Mouse (Mus musculus): Measurements from ENCODE around the gene Gm20503. TPM values are rescaled to one million over a fixed set of nuclear protein-coding genes. Genes with fewer than 3 reads are reported as not detected.

The Gm20503 gene
- polyA plus RNA-seq, 1 experiment from 2014 or later: 14.6 TPM

- Histone ChIP-seq H3K4me3 (ENCODE audit: low read length) (no peak overlapping the region), H3K4me1 (ENCODE audit: control insufficient read depth, insufficient read depth, low read length) (0 out of 2 replicates have a peak, but pooled peaks cover 2% of the 10 kb centered on the region), H3K27ac (ENCODE audit: low read depth, low read length) (no peak overlapping the region), H3K9ac (ENCODE audit: low read depth, low read length) (no peak overlapping the region), H3K4me2 (replicated peaks; ENCODE audit: low read depth, low read length) (no peak overlapping the region), H3K9me3 (ENCODE audit: control insufficient read depth, low read length) (no peaks in the 10 kb centered on the region), H3K27me3 (ENCODE audit: control insufficient read depth, insufficient read depth, low read length) (no peaks in the 10 kb centered on the region), H3K36me3 (ENCODE audit: control insufficient read depth, insufficient read depth, low read length) (peaks cover 14% of the 10 kb centered on the region; the same call in 1 of the 2 replicates)
- no peak for ATAC-seq (ENCODE audit: low FRiP score, low TSS enrichment)
- 78% methylated on average over 3 of the region's 3 CpGs for WGBS
These were observed 12.2 kb downstream of the Gm20503 start for GRCm38 (mm10) chr4:59015181-59015580.

GRCm38 (mm10) chr4:59016922-59017321, 13.9 kb downstream of the Gm20503 start:
- WGBS: 97% methylated on average over 2 of the region's 2 CpGs
- Histone ChIP-seq H3K4me2 (replicated peaks; ENCODE audit: low read depth, low read length) (no peak overlapping the region), H3K36me3 (ENCODE audit: control insufficient read depth, insufficient read depth, low read length) (peaks cover 17% of the 10 kb centered on the region; the same call in 1 of the 2 replicates), H3K4me1 (ENCODE audit: control insufficient read depth, insufficient read depth, low read length) (no peaks in the 10 kb centered on the region), H3K27ac (ENCODE audit: low read depth, low read length) (no peak overlapping the region), H3K9me3 (ENCODE audit: control insufficient read depth, low read length) (no peaks in the 10 kb centered on the region), H3K27me3 (ENCODE audit: control insufficient read depth, insufficient read depth, low read length) (no peaks in the 10 kb centered on the region), H3K9ac (ENCODE audit: low read depth, low read length) (no peak overlapping the region), H3K4me3 (ENCODE audit: low read length) (no peak overlapping the region)
- no peak for ATAC-seq (ENCODE audit: low FRiP score, low TSS enrichment)

DNA sequence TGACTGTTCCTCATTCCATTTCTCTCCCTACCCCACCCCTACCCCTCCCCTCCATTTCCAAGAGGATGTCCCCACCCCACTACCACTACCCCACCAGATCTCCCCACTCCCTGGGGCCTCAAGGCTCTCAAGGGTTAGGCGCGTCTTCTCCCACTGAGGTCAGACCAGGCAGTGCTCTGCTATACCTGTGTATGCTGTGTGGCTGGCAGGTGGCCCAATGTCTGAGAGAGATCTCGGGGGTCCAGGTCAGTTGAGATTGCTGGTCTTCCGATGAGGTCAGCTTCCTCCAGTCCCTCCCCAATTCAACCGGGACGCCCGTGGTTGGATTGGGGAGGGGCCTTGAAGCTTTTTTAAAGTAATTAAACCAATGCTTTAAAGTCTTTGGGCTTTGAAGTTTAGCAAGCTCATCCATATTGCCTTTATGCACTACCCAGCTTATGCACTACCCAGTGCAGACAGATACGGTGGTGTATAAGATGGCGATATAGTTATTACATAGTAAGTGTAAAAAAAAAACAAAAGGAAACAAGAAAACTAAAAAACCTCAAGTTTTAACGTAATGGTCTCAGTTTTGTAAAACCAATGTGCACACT, 31.4 kb downstream of the Gm20503 start:
- H3K27ac ChIP-seq (ENCODE audit: low read depth, low read length): no peak overlapping the region
- no peak for ATAC-seq (ENCODE audit: low FRiP score, low TSS enrichment)
- H3K4me3 ChIP-seq (ENCODE audit: low read length): peak overlapping the region; percentile 83
- no peaks in the 10 kb centered on the region for H3K9me3 ChIP-seq (ENCODE audit: control insufficient read depth, low read length)
- peak overlapping the region; percentile 73 for H3K4me2 ChIP-seq (replicated peaks; ENCODE audit: low read depth, low read length)
- peaks cover 5% of the 10 kb centered on the region for H3K4me1 ChIP-seq (ENCODE audit: control insufficient read depth, insufficient read depth, low read length)
- peak overlapping the region; percentile 89; the same call in 1 of the 2 replicates for H3K9ac ChIP-seq (ENCODE audit: low read depth, low read length)
- 78% methylated on average over 10 of the region's 10 CpGs for WGBS
- H3K27me3 ChIP-seq (ENCODE audit: control insufficient read depth, insufficient read depth, low read length): no peaks in the 10 kb centered on the region; the same call in 1 of the 2 replicates
- 0 out of 2 replicates have a peak, but pooled peaks cover under 1% of the 10 kb centered on the region for H3K36me3 ChIP-seq (ENCODE audit: control insufficient read depth, insufficient read depth, low read length)

DNA sequence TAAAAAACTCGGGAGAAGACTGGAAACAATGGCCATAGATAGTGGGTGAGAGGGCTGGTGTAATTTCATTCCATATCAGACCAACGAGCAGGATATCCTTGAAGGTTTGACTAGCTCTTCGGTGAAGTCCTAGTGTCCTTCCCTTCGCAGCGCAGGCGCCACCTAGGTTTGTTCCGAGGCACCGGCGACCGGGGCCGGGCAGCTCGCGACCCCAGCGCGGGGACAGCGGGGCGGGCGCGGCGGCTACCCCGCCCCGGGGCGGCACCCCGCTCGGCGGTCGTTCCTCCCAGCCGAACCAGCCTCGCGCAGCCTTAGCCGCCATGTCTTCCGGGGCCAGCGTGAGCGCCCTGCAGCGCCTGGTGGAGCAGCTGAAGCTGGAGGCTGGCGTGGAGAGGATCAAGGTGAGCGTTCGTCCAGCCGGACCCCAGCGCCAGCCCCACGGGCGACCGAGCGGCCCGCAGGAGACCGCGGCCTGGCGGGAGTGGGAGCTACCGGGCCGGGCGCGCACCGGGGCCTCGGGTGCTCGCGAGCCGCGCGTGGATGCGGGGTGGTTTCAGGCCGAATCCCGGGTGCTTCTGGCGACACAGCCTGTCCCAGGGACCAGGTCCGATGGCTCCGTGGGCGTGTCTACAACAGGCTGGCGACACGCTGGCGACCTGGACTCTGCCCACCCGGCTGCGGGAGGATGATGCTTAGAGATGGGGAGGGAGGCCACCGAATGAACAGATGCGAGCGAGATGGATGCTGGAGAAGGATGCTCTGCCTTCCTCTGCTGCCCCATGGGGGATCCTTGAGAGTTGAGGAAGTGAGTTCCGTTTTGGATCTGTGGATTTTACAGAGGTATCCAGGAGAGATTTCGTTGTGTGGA, 32.1 kb downstream of the Gm20503 start, which contains the start of gene Gng10:
TSS of gene Gng10 (plus strand) at position 171 of the 868 bp plus-strand sequence.
- peak within 1 kb of the TSS; percentile 55; the same call in 1 of the 2 replicates for H3K27ac ChIP-seq (ENCODE audit: low read depth, low read length)
- peak; percentile 90 for ATAC-seq (ENCODE audit: low FRiP score, low TSS enrichment)

DNA sequence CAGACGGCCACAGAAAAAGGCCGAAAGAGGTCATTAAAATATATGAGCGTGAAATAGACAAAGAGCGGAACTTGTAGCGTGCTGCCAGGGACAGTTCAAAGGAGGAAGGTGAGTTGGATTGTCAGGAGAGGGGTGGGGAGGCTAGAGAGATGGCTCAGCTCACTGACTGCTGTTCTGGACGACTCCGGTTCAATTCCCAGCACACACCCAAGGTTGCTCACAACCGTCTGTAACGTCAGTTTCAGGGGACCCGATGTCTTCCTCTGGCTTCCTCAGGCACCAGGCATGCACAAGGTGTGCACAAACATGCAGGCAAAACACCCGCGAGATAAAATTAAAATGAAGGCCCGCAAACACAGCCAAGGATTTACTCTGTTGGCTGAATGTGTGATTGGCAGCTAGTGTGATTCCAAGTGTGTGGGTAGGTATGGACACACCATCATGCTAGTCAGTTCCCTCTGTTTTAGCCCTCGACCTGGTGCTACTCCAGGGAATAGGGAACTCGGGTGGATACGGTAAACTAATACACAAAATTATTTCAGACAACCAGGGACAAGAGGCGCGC, 32.9 kb downstream of the Gm20503 start:
- H3K9me3 ChIP-seq (ENCODE audit: control insufficient read depth, low read length): no peaks in the 10 kb centered on the region
- peak overlapping the region; percentile 89 for H3K9ac ChIP-seq (ENCODE audit: low read depth, low read length)
- peak; percentile 29; the same call in 1 of the 2 replicates for ATAC-seq (ENCODE audit: low FRiP score, low TSS enrichment)
- peak overlapping the region; percentile 73 for H3K4me2 ChIP-seq (replicated peaks; ENCODE audit: low read depth, low read length)
- peaks cover 4% of the 10 kb centered on the region; the same call in 1 of the 2 replicates for H3K36me3 ChIP-seq (ENCODE audit: control insufficient read depth, insufficient read depth, low read length)
- WGBS: 59% methylated on average over 18 of the region's 18 CpGs
- peaks cover 5% of the 10 kb centered on the region for H3K4me1 ChIP-seq (ENCODE audit: control insufficient read depth, insufficient read depth, low read length)
- peak overlapping the region; percentile 83 for H3K4me3 ChIP-seq (ENCODE audit: low read length)
- H3K27ac ChIP-seq (ENCODE audit: low read depth, low read length): no peak overlapping the region
- no peaks in the 10 kb centered on the region; the same call in 1 of the 2 replicates for H3K27me3 ChIP-seq (ENCODE audit: control insufficient read depth, insufficient read depth, low read length)

More for the DNA sequence above, 32.1 kb downstream of the Gm20503 start, which contains the start of gene Gng10:
- 8% methylated on average over 73 of the region's 76 CpGs for whole genome bisulfite sequencing
- no peaks in the 10 kb centered on the region; the same call in 1 of the 2 replicates for H3K27me3 ChIP-seq (ENCODE audit: control insufficient read depth, insufficient read depth, low read length)
- peaks cover 5% of the 10 kb centered on the region for H3K4me1 ChIP-seq (ENCODE audit: control insufficient read depth, insufficient read depth, low read length)
- peak within 1 kb of the TSS; percentile 89 for H3K9ac ChIP-seq (ENCODE audit: low read depth, low read length)
- H3K36me3 ChIP-seq (ENCODE audit: control insufficient read depth, insufficient read depth, low read length): peaks cover 4% of the 10 kb centered on the region; the same call in 1 of the 2 replicates
- H3K4me3 ChIP-seq (ENCODE audit: low read length): peak within 1 kb of the TSS; percentile 83
- H3K4me2 ChIP-seq (replicated peaks; ENCODE audit: low read depth, low read length): peak within 1 kb of the TSS; percentile 73
- H3K9me3 ChIP-seq (ENCODE audit: control insufficient read depth, low read length): no peaks in the 10 kb centered on the region

GRCm38 (mm10) chr4:59036490-59037127, 33.6 kb downstream of the Gm20503 start:
- H3K4me2 ChIP-seq (replicated peaks; ENCODE audit: low read depth, low read length): 0 out of 2 replicates have a peak overlapping the region, but pooled peaks have one; percentile 2
- peaks cover 4% of the 10 kb centered on the region; the same call in 1 of the 2 replicates for H3K36me3 ChIP-seq (ENCODE audit: control insufficient read depth, insufficient read depth, low read length)
- ATAC-seq (ENCODE audit: low FRiP score, low TSS enrichment): 0 out of 2 replicates have a peak, but pooled peaks have one; percentile 24
- H3K4me1 ChIP-seq (ENCODE audit: control insufficient read depth, insufficient read depth, low read length): peaks cover 5% of the 10 kb centered on the region
- no peak overlapping the region for H3K27ac ChIP-seq (ENCODE audit: low read depth, low read length)
- no peak overlapping the region for H3K4me3 ChIP-seq (ENCODE audit: low read length)
- no peaks in the 10 kb centered on the region for H3K9me3 ChIP-seq (ENCODE audit: control insufficient read depth, low read length)
- 52% methylated on average over 13 of the region's 13 CpGs for WGBS
- no peaks in the 10 kb centered on the region; the same call in 1 of the 2 replicates for H3K27me3 ChIP-seq (ENCODE audit: control insufficient read depth, insufficient read depth, low read length)
- no peak overlapping the region for H3K9ac ChIP-seq (ENCODE audit: low read depth, low read length)

- 73% methylated on average over 3 of the region's 3 CpGs for WGBS
- ATAC-seq (ENCODE audit: low FRiP score, low TSS enrichment): no peak
- Histone ChIP-seq H3K9me3 (ENCODE audit: control insufficient read depth, low read length) (no peaks in the 10 kb centered on the region), H3K9ac (ENCODE audit: low read depth, low read length) (no peak overlapping the region), H3K27ac (ENCODE audit: low read depth, low read length) (no peak overlapping the region), H3K36me3 (ENCODE audit: control insufficient read depth, insufficient read depth, low read length) (peaks cover 4% of the 10 kb centered on the region; the same call in 1 of the 2 replicates), H3K4me2 (replicated peaks; ENCODE audit: low read depth, low read length) (no peak overlapping the region), H3K27me3 (ENCODE audit: control insufficient read depth, insufficient read depth, low read length) (no peaks in the 10 kb centered on the region; the same call in 1 of the 2 replicates), H3K4me3 (ENCODE audit: low read length) (no peak overlapping the region), H3K4me1 (ENCODE audit: control insufficient read depth, insufficient read depth, low read length) (peaks cover 5% of the 10 kb centered on the region)
These were observed 34.5 kb downstream of the Gm20503 start for GRCm38 (mm10) chr4:59037525-59037924.
